Mouse (Mus musculus): ENCODE measurements around the gene Endog.
"Not testable (repeated sequence)": the region's sequence is repeated elsewhere in the genome, so short reads cannot be mapped to it uniquely, and the experiment has no call there.

Gene Endog

DNA sequence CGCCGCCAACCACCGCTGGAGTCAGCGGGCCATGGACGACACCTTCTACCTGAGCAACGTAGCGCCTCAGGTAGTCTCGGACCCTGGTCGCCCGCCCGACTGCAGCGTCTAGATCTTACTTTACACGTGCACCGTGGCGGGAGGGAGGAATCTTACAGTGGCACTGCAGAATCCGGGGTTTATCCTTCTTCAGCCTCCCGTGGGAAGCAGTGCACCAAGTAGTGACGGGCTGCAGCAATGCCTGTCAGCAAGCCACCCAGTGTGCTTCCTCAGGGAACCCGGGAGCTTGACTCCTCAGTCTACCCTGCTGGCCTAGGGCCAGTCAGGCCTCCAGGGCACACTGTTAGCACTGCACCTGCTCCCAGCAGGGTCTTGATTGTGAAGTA lies 697 bp downstream of the Endog start:
- no peak for DNase-seq

GRCm38 (mm10) chr2:30173541-30174240 lies 2.4 kb downstream of the Endog start:
- no peak for DNase-seq

DNA sequence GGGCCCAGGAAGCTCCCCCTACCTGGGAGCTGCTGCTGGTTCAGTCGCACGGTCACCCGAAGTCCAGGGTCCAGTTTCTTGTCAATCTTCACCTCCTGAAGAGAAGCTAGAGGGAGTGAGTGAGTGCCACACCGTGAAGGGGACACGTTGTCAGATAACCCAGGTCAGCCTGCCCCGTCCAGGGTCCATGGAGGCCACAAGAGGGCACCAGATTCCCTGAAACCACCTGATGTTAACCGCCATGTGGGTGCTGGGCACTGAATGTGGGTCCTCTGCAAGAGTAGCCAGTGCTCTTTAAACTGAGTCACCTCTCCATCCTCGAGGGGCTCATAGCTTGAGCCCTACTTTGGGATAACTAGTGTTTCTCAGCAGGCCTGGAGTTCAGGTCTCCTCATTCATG lies 4.6 kb downstream of the Endog start:
- DNase-seq: no peak

GRCm38 (mm10) chr2:30176561-30176960 lies 5.3 kb downstream of the Endog start:
- DNase-seq: no peak

DNA sequence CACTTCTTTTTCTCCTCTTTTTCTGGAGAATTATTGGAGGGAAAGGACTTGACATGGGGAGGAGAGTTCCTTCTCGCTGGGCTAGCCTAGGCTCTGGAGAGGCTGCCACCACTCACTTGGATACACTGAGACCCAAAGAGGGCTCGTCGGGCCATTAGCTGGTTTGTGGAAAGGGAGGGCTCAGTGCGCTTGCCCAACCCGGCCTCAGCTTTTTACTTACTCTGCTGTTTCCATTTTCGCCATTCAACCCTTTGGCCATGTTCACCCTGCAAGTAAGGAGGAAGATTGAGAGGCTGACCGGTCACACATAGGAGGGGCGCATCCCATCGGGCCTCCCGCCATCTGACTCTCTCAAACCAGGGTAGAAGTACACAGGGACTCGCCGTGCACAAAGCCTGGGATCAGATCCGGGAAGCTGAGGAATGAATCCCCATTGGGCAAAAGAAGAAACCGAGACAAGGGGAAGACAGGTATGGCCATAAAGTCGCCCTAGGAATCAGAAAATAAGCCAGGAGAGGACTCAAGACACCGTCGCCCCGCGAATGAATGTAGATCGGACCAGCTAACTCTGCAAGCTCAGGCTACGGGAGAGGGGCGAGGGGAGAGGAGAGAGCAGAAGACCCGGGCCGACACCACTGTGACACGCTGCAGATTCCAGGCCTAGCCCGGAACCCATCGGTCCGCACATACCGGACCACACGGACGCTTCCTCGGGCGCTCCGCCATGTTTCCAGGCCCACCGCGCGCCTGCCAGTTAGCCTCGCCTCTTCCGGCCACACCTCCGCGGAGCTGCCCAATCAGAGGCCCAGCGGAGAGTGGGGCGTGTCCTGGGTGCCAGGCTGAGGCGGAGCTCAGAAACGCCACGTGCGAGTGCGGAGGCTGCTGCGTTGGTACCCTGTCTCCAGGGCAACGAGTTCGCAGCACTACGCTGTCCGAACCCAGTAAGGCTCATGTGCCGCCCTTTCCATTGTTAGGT lies 6.7 kb downstream of the Endog start, which contains the start of gene Spout1:
Gene Spout1, minus strand, starts transcription at position 760 of the 976 bp plus-strand sequence.
- peak; percentile 97 to 98 for DNase-seq

GRCm38 (mm10) chr2:30178711-30179110 lies 7.4 kb downstream of the Endog start:
- DNase-seq: not testable (repeated sequence)

DNA sequence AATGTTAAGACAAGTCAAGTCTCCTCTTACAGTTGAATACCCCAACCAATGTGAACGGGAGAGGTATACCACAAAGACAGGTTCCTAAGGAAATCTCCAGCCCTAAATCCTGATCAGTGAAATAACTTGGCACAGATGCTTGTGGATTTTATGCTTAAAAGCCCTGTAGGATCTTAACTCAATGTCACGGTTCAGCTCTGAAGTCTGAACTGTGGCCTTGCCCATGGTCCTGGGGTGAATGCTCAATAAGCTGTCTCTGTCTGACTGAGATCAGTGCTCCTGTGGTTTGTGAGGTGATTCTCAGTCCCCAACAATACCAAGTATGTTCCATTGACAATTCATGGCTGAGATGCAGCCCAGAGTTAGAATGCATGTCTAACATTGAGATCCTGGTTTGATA lies 11.1 kb downstream of the Endog start:
- no peak for DNase-seq

GRCm38 (mm10) chr2:30183721-30184120 lies 12.4 kb downstream of the Endog start:
- no peak for DNase-seq

DNA sequence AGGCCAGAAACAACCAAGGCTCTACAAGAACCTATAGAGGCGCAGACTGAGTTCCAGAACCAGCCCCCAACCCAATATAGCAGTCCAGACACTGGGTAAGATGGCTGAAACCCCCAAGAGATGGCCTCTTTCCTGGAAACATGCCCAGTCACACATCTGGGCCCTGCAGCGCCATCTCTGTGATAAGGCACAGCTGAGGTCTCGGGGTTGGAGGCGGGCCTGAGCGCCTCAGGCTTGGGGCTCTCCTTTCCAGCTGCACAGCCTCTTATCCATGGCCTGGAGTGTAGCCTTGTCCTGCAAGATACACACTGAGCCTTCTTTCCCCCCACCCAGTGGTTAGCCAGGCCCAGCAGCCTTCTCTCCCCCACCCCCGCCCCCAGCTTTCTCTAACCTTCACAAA lies 14.0 kb downstream of the Endog start:
- no peak for DNase-seq

DNA sequence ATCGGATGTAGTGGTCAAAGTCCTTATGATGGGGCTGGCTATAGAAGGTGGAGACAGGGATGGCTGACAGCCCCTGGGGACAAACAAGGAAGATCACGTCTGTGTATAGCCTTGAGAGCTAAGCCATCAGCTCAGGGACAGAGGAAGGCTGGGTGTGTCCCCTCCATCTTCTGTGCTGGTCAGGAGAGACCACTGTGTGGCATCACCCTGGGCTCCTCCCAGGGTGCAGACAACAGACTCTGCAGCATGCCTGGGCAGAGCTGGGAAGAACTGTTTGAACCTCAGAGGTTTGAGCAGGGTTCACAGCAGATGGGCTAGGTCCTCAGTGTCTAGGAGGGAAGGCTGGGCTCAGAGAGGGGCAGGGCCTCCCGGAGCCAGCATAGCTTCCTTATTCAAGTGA lies 14.4 kb downstream of the Endog start:
- DNase-seq: no peak

DNA sequence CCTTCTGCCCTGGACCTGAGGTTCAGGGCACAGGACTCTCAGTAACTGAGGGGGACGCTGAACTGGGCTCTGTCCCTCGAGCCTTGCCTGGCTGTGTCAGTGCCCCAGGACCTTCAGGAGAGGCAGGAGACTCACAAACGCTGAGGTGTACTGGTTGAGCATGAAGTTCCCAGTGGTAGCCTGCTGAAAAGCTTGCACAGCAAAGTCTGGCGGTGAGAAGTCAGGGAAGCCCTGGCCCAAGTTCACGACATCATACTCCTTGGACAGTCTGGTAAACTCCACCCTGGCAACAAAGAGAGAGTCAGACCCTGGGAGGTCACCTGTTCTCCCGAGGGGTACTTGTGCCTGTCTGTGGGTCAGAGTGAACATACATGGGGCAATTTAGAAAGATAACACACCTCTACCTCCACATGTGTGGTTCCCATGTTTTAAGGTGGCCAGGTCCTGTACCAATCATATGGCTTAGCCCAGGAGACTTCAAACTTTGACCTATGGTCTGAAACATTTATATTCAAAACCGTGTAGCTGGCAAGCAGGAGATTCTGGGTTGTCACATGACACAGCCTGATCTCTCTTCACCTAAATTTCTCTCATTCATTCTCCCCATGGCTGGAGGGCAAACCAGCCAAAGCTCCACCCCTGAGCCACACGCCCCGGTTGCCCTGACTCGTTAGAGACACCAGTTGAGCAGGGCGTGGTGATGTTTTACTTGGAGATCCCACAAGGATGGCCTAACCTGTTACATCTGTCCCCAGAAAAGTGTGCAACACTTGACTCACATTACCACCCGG lies 20.7 kb downstream of the Endog start:
- DNase-seq: no peak

DNA sequence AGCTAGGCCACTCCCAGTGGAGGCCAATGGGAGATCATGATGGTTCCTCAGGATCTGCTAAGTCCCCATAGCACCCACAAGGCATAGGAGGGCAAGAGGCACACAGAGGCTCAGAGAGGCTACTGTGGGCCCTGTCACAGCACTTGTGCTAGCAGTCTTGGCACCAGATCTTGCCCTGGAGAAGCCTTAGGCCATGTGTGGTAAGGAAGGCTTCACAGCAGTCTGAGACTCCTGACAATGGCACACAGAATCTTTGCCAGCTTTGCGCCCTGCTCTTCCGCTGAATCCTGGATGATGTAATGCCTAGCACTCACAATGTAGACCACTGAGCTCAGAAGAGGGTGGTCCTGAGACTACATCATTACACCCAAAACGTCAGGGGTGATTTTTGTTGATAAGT lies 23.4 kb downstream of the Endog start:
- DNase-seq: no peak

- DNase-seq: no peak
These were observed 26.7 kb downstream of the Endog start for GRCm38 (mm10) chr2:30198021-30198420.

GRCm38 (mm10) chr2:30199984-30200383 lies 28.7 kb downstream of the Endog start:
- DNase-seq: no peak

- DNase-seq: no peak
These were observed 29.2 kb downstream of the Endog start for GRCm38 (mm10) chr2:30200388-30200925.

DNA sequence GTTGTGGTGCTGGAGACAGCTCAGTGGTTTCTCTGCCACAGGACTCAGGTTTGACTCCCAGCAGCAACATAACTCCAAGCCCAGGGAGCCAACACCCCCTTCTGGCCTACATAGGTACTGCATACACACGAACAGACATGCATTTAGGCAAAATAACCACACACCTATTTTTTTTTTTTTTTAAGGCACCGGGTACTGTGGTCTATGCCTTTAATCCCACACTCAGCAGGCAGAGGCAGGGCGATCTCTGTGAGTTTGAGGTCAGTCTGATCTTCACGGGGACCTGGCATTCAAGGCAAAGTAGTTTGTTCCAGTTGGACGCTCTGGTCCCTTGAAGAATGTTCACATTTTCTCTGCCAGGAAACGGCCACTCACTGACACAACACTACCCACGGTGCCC lies 32.1 kb downstream of the Endog start:
- DNase-seq: peak; percentile 33 to 41

DNA sequence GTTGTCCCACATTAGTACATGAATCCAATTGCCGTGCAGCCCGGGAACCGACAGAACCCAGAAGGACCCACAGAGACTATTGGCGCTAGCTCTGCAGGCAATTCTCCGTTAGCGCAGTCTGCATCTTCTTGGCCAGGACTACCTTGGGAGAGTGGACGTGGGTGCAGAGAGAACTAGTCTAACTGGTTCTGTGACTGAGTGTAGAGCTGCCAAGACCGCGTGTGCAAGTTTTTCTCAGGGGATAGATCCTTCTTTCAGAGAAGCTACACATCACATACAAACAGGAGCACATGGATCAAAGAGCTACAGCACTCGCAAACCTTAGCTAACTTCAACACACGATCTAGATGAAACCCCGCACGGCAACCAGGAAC lies 33.9 kb downstream of the Endog start:
- DNase-seq: no peak

DNA sequence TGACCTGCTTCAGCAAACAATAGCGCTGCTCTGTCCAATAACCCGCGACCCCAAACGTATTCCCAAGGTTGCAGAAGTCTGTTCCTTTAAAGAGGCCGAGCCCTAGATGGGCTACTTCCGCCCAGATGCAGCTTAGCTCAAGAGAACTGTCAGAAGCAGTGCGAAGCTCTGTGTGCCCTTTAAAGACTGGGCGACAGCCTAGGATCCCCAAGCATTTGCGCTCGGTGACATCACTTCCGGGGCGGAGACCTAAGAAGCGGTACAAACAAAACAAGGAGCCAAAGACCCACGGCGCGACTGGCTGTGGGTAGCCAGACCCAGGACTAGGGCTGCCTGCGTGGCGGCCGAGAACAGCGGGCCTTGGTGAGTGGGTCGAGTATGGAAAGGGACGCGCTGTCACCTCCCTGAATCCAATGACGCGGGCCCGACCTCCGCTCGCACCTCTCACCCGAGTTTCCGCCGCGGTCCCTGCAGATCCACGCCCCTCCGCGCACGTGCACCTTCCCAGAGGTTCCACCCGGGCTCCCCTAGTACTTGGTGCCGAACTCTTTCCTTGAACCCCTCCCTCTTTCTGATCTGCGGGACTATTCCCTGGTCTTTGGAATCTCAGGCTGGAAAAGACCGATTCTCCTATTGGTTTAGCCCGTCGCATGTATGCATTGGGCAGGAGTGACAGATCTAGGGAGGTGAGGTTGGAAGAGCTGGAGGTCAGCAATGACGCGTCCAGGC lies 34.5 kb downstream of the Endog start, which contains the start of gene Kyat1:
Gene Kyat1, minus strand, starts transcription at position 219 of the 729 bp plus-strand sequence.
- DNase-seq: peak; percentile 97

GRCm38 (mm10) chr2:30207401-30207800 lies 36.1 kb downstream of the Endog start:
- no peak for DNase-seq

GRCm38 (mm10) chr2:30207886-30208285 lies 36.6 kb downstream of the Endog start:
- DNase-seq: no peak

DNA sequence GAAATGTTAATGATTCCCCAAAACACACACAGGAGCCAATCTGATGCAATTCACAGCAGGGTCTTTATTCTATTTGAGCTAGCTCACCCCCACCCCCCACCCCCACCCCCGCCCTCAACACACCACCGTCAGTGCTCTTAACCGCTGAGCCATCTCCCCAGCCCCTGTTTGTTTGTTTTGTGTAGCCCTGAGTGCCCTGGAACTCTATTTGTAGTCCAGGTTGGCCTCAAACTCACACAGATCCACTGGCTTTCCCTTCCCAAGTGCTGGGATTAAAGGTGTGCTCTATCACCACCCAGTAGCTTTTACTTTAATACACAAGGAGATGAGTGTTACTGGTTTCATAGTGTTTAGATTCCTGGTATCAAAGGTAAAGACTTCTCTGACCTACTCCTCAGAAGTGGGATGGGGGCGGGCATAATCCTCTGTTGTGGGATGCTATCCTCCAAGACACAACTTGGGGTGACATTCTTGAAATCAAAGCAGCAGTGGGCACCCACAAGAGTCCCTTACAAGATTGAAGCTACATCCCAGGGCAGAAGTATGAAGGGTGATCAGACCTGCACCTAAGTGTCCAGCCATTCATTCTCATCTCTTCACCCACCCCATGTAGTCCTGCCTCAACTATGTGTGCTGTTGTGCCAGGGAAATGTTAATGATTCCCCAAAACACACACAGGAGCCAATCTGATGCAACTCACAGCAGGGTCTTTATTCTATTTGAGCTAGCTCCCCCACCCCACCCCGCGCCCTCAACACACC lies 40.3 kb downstream of the Endog start:
- no peak for DNase-seq
